Mouse (Mus musculus): ENCODE measurements around the gene Arl6ip4.
A peak's percentile ranks its signal among the peaks of the same experiment; 100 is the strongest.

The Arl6ip4 gene

DNA sequence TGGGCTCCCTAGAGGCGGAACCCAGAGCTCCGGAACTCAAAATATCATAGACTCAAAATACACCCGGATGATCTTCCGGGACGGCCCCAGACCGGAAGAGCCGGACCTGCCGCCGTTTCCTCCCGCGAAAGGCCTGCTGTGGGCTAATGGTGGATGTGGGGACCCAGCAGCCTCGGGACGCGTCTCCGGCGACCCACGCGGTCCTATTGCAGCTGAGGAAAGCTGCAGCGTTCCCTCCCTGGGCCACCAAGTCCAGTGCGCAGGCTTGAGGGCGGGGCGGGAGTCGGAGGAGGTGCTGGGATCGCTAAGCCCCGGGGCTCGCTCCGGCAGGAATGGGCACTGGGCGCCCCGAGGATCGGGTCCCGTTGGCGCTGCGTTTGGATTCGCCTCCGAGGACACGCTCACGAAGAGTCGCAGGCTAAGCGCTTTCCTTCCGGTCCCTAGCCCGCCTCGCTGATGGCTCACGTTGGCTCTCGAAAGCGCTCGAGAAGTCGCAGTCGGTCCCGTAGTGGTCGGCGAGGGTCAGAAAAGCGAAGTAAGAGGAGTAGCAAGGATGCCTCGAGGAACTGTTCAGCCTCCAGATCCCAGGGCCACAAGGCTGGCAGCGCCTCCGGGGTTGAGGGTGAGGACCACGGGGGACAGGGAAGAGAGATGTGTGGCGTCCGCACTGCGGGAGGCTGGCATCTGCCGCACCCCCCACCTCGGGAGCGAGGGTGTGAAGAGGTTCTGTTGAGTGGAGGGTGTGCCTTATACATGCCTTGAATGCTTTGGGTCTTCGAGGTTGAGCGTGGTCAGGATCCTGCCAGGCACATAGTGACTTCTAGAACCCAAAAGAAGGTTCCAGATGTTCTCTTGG lies at the start of gene Arl6ip4:
Gene Arl6ip4 (plus strand): TSS at position 100 of the 856 bp plus-strand sequence.
- peak; percentile 62 for DNase-seq (ENCODE audit: low spot score)

DNA sequence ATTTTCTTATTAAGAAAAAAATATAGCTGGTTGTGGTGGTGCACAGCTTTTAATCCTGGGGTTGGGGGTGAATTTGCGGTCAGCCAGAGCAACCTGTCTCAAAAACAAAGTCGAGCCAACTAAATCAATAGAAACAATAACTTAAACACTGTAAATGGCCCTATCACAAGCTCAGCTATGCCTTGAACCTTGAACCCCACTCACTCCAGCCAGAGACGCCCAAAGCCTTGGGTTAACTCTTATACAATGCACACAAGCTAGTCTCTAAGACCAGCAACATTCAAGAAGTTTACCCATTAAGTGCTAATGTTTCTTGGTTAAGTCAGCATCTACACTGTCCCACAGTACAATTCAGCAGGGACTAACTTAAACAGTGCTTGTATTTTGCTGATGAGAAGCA lies 46.2 kb upstream of the Arl6ip4 start:
- no peak for DNase-seq (ENCODE audit: low spot score)

DNA sequence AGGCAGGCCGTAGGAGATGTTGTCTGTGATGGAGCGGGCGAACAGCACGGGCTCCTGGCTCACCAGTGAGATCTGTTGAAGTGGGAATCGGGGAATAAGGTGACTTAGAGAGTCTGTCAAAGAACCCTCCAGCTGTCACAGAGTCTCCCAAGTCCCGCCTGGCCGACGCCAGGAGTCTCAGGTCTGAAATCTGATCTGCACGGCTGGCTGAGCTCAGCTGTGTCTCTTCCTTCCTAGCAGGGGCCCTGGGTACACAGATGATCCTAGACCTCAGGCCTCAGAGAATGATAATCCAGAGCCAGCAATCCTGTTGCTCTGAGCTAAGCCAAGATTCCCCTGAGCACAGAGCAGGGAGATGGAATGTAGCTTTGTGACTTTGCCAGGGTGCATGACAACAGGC lies 42.2 kb upstream of the Arl6ip4 start:
- no peak for DNase-seq (ENCODE audit: low spot score)

DNA sequence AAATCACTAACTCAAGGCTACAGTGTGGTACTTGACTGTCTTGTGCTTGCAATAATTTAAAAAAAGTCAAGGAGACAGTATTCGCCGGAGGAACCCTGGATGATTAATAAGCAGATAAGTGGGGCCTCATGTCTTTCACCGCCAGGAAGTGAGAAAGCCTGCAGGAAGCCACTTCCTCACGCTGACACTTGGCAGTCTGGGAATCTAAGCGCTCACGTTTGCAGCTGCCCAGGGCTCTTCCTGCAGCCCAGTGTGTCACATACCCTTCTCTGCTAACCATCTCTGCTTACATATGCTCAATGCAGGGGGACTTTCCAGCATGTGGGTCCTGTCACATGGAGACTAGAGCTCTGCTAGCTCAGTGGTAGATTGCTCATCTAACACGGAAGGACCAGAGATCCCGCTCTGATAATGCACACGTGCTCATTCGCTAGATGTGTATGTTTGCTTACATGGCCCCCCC lies 41.0 kb upstream of the Arl6ip4 start:
- DNase-seq (ENCODE audit: low spot score) = no peak

DNA sequence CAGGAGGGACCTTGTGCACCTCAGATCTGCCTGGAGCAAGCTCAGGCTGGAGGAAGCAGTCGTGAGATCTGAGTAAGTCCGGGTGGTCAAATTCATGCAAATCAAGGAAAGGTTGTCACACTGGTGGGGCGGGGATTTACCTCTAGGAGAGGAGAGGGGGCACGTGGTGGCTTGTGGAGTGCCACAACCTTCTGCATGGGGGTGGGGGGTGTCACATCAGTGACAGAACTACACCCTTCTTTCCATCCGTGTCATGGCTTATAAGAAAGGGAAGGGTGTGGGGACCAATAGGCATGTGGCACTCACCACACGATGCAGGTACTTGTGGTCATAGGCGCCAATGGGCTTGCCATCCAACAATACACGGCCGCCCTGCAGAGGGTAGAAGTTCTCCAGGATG lies 40.2 kb upstream of the Arl6ip4 start:
- no peak for DNase-seq (ENCODE audit: low spot score)

DNA sequence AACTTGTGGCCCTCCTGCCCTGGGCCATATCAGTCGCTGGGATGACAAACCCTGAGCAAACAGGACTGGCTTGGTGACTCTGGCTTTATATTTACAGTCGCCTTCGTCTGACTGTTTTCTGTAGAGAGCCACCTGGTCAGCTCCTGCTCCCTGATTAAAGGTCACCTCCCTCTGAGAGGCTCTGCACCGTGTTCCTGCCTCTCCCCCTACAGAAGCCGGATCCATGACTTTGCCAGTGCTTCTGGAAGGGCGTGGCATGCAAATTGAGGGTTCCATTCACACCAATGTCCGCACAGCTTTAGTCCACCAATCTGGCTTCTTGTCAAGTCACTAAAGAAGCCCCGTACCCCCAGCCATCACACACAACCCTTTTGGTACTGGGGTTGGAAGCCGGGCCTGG lies 39.3 kb upstream of the Arl6ip4 start:
- no peak for DNase-seq (ENCODE audit: low spot score)

DNA sequence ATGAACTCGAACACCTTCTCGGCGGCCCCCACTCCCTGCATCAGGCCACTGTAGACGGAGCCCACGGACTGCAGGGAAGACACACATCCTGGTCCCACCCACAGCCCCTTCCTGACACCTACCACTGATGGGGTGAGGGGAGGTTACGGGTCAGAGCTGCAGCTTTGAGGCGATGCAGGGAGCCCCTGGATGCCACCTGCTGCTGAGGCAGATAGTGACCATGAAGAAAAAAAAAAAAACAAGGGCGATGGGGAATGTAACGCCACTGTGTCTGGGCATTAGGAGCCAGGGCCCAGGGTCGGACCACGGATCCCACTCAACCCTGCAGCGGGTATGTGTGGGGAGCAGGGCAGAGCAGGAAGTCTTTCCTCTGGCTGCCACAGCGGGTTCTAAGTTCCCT lies 38.6 kb upstream of the Arl6ip4 start:
- DNase-seq (ENCODE audit: low spot score) = no peak

GRCm38 (mm10) chr5:124077856-124078460 lies 37.9 kb upstream of the Arl6ip4 start:
- no peak for DNase-seq (ENCODE audit: low spot score)

GRCm38 (mm10) chr5:124078794-124079416 lies 37.0 kb upstream of the Arl6ip4 start:
- DNase-seq (ENCODE audit: low spot score) = no peak

DNA sequence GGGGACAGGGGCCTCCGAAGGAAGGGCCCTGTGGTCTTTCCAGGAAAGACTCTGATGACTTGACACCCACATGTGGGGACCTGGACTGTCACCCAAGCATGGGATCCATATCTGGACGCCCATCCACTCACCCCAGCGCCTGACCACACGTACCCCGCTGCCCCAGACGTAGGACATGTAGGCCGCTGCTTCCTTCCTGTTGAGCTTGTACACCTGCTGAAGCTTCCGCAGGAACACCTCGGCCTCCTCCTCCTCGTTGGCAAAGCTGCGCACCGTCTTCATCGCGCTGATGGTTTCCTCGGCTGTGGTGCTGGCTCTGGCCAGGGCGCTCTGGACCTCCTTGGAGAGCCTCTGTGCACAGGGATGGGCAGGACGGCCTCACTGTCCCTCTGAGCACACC lies 36.0 kb upstream of the Arl6ip4 start:
- no peak for DNase-seq (ENCODE audit: low spot score)

- no peak for DNase-seq (ENCODE audit: low spot score)
These were observed 33.4 kb upstream of the Arl6ip4 start for GRCm38 (mm10) chr5:124082447-124082846.

GRCm38 (mm10) chr5:124082941-124083688 lies 32.8 kb upstream of the Arl6ip4 start:
- DNase-seq (ENCODE audit: low spot score) = no peak

- DNase-seq (ENCODE audit: low spot score) = no peak
These were observed 31.9 kb upstream of the Arl6ip4 start for GRCm38 (mm10) chr5:124083850-124084587.

DNA sequence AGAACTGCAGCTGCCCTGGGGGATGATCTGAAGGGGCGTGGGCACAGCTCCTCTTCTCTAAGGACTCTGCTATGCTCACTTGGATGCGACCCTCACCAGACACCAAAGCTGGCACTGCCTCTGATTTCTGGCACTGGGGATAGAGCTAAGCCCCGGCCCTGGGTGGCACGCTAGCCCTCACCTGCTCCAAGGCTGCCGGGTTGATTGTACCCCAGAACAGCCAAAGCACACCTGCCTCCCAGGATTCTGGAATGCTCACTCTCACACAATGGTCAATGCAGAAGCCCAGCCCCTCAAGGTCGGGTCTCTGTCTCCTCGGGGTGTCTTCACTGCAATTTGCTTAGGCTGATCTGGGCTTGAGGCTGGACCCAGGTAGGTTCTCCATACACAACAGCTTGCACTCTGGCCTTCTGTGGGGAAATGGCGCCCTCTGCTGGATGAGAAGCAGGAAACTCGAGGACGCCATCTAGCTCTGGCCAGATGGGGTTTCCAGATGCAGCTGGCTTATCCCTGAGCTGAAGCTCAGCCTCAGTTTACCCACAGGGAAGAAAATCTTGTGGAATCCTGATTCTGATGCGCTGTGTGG lies 31.2 kb upstream of the Arl6ip4 start:
- peak; percentile 63 for DNase-seq (ENCODE audit: low spot score)

DNA sequence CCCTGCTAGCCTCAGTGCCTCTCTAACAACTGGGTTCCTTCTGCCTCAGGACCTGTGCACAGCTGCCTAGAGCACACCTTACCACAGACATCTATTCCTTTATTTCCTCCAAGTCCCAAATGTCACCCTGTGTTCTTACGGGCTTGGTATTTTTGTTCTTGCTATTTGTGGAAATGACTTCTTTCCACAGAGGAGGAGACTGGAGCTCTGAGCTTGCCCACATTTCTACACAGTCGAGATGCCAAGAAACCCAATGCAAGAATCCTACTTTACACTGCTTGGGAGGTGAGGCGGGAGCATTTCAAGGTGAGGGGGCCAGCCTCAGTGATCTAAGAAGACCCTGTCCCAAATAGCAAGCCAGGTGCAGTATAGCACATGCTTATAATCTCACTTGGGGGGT lies 30.4 kb upstream of the Arl6ip4 start:
- DNase-seq (ENCODE audit: low spot score) = no peak

- DNase-seq (ENCODE audit: low spot score) = no peak
These were observed 29.0 kb upstream of the Arl6ip4 start for GRCm38 (mm10) chr5:124086876-124087275.

DNA sequence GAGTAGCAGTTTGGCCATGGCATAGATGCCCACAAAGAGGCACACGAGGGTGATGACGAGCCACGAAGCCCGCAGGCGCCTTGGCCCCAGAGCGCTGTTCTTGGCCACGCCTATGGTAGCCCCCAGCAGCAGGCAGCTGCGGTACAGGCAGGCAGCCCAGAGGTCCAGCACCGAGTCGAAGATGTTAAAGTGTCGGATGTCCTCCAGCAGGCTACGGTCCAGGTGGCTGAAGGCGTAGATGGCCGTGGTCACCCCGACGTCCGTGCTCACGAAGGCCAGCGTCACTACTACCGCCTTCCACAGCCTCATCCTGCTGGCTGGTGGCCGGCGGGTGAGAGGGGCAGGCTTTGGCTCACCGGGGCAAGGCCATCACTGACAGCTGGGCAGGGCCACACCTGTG lies 26.0 kb upstream of the Arl6ip4 start:
- no peak for DNase-seq (ENCODE audit: low spot score)

GRCm38 (mm10) chr5:124091951-124092406 lies 23.9 kb upstream of the Arl6ip4 start:
- no peak for DNase-seq (ENCODE audit: low spot score)

- peak; percentile 32 for DNase-seq (ENCODE audit: low spot score)
These were observed 22.6 kb upstream of the Arl6ip4 start for GRCm38 (mm10) chr5:124093120-124093794.

GRCm38 (mm10) chr5:124093852-124094604 lies 21.9 kb upstream of the Arl6ip4 start:
- no peak for DNase-seq (ENCODE audit: low spot score)

Data from ovary, postnatal 10 days (tissue).